Mouse (Mus musculus): Measurements from ENCODE around the gene Epb41l3.

Epb41l3 gene

DNA sequence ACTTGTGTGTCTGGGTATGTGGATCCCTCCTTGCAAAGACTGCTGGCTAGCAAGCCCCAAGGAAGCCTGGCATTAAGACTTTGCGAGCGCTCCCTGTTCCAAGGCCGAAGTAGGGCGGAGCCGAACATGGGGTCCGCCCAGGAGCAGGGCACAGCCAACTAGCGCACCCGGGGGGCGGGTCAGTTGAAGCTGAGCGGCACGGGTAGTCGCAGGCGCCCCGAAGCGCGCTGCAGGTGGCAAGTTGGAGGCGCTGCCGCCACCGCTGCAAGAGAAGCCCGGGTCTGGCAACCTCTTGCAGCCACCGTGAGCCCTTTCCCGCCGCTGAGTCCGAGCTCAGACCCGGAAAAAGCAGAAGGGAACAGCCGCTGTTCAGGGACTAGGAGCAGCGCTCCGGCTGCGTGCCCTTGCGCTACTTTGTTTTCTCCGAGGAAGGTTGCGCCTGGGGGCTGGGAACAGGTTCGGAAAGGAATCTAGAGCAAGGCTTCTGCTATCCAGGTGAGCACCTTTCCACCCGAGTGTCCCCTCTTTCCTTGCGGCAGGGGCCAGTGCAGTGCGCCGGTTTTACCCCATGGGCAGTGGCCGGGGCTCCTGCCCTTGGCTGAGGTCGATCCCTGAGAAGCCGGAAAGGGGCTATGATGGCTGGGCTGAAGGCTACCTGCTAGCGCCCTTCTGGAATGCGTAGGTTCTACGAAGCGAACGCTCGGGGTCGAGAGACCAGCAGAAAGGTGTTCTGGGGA, at the start of gene Epb41l3:
Epb41l3 (plus strand) TSS at position 183 of the 737 bp plus-strand sequence.
- in situ Hi-C loops (cut with MboI, MseI): no loop called here

DNA sequence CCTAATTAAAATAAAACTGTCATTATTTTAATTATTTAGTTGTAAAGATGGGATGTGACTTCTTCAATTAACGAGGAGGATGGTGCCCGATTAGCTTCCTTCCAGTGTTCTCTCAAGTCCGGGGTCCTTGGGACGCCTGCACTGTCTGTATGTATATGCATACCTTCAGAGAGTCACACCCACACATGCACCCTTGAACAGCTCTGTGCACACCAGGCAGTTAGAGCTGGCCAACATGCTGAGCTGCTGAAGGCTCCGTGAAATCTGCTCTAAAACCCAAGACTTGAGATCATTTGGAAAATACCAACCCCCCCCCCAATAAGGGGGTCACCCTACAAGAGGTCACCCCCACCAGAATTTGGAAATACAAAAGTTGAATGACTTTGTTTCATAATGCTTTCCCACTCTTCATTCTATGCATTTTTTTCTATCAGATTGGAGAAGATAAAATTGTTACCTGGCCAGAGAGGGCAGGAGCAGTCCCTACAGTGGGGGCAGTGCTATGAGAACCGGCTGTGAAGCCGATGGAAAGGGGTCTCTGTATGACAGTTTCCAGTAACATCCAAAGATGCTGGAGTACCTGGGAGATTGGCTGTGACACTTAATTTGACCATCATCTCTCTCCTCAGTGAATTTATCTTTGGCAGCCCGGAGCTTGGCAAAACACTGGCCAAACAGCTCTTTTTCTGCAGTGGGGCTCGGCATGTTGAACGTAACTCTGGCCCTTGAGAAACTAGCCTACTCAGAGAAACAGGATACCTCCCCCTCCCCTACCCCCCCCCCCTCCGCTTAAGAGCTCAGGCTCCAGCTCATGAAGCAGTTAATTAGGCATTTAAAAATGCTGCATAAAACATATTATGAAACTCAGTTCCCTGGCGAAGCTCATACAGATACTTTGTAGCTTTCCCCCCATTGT, 36.5 kb upstream of the Epb41l3 start:
- in situ Hi-C loops (cut with MboI, MseI): no loop called here

DNA sequence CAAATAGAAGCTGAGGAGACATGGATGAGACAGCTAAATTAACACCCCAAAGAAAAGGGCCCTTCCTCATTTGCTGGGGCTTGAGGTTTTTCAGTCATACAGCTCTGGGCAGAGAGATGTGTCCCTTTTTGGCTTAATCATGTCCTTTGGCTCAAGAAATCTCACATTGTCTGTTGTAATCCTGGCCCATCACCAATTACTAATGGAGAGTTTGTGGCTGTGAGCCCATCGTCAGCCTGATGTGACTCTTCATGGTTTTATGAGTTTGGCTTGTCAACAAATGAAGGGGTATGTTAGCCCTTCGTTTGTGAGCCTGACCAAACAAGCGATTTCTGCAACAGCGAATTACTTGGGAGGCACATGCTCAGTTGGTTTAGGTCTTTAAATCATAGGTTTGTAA, 34.0 kb upstream of the Epb41l3 start:
- in situ Hi-C loops (cut with MboI, MseI): no loop called here

DNA sequence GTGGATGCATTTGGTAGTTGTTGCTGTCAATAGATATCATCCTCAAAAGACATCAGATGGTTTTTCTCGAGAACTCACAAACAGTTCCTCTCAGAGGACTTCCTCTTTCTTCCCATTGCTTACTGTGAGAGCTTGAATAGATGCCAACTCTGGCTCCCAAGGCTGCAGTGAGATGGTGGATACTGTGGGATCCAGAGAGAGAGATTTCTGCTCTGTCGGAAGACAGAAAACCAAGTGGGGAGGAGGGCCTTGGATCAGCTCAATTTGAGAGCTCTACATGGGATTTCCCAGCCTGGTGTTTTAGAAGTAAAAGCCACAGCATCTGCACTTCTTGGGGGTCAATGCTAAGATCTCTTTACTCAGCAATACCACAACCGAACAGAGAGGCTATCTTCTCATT, 26.7 kb upstream of the Epb41l3 start:
- in situ Hi-C loops (cut with MboI, MseI): no loop called here

DNA sequence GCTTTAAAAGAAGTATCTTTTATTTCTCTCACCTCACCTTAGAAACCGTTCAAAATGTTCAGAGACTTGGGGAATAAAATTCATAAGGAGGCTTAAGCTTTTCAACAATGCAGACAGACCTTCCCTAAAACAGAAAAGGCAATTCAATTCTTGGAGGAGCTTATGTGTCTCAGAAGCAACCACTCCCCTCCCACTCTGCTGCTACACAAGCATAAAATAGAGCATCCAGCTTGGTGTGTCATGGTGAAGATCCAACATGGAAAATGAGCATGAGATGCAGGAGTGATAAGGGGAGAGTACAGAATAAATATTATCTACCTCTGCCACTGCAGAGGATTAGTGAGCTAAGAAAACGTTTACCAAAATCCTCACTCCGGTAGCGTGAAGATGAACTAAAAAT, 21.5 kb upstream of the Epb41l3 start:
- in situ Hi-C loops (cut with MboI, MseI): no loop called here

DNA sequence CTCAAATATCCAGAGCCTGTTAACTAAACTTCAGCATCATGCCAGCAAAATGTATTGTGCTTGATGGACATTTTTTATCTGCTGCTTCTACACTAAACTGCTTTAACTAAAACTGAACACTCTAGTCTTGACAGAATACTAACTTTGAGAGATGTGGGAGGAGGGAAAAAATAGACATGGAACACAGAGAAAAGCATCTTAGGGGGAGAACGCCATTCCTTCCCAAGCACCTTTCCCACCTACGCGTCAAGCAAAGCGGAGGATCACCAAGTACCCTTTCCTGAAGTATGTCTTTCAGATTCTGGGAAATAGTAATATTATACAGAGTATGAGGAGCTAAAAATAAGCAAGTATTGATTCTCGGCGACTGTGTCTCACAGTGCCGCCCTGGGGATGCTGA, 15.7 kb upstream of the Epb41l3 start:
- in situ Hi-C loops (cut with MboI, MseI): no loop called here

DNA sequence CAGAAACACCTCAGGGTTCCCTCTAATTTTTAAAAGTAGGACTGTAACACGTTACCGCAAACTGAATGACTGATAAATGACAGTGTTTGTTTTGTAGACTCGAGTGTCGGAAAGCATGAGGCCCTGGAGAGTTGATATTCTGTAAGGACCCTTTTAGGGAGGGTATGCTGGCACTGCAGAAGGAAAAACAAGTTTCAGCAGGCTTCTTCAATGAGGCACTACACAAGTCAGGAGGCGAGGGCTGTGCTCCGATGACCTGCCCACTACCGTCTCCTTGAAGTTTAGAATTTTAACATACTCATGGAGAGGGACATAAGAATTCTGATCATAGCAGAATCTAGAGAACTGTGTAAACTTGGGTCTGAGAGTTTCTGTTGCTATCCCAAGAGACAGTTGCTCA, 15.1 kb upstream of the Epb41l3 start:
- in situ Hi-C loops (cut with MboI, MseI): no loop called here

DNA sequence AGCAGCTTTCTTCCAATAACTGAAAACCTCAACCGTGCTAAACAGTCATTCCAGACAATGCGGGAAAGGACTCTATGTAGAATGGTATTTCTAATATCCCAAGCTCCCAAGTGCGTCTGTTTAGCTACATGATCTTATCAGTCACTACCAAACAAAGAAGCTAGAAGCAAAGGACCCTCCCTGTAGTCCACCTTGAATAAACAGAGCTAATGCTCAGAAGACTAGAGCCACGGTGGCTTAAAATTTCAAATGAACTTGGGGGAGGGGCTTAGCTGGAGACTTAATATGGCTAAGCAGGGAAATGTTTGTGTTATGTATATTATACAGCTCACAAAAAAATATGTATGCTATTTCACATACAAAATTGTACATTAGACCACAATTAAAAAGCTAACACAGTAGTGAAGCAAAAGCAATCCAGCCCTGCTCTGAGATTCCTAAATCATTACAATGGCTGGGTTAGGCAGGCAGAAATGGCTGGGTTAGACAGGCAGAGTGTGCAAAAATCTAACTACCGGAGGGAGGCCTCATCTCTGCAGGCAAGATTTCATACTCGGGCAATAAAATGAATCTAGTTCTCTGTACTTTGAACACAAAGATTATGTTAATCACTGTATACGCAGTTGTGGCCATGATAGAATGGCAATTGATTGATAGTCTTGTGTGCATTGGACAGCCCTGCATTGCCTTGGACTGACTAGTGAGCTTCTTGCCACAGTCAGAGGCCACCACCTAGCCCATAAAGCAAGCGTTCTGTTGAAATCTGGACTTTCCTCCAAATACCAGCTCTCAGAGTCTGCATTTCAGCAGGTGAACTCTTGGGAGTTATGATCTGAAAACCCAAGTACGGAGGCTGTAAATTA, 13.4 kb upstream of the Epb41l3 start:
- in situ Hi-C loops (cut with MboI, MseI): no loop called here

DNA sequence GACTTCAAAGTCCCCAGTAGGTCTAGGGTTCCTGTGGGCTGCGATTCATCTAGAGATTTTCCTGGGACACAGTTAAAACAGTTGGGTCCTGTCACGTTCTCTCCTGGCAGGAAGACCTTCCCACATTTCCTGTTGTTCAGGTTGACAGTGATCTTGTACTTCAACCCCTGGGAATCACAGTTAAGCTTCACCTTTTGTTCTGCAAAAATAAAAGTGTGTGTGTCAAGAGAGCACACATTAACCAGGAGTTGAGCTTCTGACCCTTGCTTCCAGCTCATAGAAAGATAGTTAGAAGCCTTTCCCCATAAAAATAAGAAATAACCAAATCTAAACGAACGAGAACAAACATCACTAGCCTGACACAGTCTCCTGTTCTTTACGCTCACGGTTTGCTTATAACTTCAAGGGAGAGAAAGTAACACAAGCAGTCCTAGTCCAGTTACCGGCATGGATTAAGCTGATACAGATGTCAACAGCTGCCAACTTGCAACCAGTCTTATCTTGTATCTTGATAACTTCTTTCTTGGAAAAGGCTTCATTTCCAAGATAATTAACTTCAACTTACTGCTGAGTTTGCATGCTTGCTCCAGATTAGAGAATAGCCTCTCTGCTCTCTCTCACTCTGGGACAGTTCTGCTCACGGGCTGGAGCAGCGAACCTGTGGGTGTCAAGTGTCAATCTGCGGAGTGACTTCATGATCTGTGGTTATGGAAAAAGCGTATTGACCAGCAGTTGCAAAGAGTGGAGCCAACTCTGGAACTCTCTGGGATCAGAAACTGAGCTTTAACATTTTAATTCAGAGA, 7.3 kb upstream of the Epb41l3 start:
- in situ Hi-C loops (cut with MboI, MseI): no loop called here

DNA sequence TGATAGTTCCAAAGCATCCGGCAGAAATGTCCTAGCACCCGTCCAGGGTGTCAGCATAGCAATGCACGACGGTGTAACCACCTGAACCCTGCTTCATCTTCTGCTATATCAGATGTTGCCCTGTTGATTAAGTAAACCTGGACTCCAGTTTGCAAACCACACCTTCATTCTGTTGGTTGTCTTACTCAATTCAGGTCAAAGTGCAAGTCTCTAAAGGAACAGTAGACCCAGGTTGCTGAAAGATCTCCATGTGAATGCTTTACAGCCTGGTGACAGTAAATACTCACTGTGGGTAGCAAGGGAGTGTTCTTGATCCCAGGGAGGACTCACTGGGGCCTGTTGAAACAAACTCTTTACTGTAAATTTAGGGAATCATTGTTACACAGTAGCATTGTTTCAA, 1.4 kb upstream of the Epb41l3 start:
- in situ Hi-C loops (cut with MboI, MseI): no loop called here

DNA sequence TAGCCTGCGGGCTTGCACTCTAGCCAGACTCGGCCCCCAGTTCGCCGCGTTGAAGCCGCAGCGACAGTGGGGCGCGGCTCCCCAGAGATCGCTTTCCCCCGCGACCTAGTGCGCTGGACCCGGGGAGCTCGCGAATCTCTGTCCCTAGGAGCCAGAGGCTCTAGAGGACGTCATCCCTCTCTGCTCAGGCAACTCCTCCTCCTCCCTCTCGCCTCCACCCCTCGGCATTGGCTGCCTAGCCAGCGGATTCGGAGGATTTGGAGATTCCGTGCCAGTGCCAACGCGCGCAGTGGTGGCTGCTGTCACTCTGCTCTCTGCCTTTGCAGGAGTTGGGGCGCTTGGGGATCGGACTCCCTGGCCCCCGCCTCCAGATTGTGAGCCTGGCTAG, 749 bp downstream of the Epb41l3 start:
- in situ Hi-C loops (cut with MboI, MseI): no loop called here

DNA sequence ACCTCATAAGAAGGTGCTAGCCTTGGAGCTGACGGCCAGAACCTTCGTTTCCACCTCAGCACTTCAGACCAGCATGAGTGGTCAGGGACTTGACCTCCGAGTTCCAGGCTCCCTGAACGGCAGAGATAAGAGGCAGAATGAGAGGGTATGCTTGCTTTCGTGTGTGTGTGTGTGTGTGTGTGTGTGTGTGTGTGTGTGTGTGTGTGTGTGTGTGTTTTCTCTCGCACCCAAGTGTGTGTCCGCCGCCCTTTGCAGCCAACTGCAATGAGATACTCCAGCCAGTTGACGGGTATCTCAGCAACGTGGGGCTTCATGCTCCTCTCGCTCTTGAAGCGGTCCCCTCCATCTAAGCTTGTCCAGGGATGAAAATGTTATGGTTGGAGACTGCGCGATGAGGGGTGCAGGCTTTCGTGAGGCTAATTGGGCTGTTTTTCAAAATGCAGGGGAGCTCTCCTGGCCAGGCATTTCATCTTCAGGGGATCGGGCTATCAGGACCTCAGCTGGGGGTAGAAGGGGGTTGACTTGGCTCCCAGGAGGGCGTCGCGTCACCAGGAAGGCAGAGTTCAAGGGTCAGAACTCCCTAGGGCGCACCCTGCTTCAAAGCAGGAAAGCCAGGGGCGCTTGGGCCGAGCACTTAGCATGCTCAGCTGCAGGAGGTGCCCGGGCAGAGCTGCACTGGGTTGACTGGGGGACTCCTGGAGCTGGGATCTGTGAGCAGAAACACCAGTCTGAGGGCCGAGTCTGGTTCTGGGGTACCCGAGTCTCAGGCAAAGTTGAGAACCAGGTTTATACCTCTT, 1.5 kb downstream of the Epb41l3 start:
- in situ Hi-C loops (cut with MboI, MseI): no loop called here

DNA sequence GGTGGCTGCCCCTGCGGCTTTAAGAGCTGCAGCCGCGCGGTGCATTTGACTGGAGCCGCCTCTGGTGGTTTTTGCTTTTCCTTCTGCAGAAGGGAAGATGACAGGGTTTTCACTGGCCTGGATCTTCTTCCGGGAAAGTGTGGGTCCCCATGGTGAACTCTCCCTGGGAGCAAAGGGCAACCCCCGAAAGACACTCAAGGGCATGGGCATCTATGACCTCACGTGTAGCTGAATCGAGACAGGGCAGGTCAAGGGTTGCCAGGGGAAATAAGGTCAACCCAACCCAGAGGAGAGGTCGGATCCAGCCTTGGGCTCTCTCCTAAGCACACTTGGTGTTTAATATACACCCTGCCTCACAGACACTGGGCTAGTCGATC, 2.0 kb downstream of the Epb41l3 start:
- in situ Hi-C loops (cut with MboI, MseI): no loop called here

DNA sequence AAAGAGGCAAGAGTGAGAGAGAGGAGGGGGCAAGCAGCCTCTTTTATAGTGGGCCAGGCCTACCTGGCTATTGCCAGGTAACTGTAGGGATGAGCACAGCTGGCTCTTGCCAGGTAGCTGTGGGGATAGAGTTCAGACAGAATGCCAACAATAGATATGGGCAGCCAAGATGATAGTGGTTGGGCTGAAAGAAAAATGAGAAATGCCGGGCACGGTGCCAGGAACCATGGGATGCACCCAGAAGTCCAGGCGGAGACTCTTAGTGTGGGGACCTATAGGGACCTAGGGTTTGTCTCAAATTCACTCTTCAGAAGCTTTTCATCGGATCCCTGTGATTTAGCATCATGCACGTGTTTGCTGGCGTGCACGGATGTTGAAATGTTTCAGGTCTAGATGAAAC, 6.8 kb downstream of the Epb41l3 start:
- in situ Hi-C loops (cut with MboI, MseI): no loop called here

DNA sequence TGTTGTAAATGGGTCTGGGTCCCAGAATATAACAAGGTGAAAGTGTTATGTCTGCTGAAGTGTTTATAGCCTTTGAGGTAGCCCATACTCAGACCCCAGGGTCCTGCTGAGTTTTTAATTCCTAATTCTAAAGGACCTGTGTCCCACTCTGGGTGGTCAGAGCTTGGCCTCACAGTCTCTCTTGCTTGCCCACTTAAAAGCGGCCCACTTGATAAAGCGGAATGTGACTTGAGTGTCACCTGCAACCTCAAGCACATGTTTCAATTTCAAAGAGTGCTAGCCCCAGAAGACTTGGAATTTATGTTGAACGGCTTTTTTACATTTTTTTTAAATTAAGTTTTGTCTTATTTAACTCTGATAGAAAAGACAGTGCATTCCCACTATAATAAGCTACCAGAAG, 16.1 kb downstream of the Epb41l3 start:
- in situ Hi-C loops (cut with MboI, MseI): no loop called here

DNA sequence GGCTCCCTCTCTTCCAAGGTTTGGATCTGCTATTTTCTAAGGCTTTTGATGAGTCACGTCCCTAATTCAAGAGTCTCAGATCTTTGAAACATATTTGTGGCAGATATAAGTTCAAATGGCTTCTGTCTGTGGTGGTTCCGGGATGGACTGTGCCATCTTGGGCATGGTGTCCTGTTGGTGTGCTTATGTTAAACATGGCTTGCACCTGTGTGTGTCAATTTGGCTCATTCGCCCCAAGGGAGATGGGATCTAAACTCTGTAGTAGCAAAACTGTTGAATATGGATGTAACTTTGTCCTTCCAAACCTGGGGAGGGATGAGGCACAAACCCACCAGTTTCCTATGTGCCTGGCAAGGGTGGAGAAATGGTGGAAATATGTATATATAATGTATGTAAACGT, 21.6 kb downstream of the Epb41l3 start:
- in situ Hi-C loops (cut with MboI, MseI): no loop called here

DNA sequence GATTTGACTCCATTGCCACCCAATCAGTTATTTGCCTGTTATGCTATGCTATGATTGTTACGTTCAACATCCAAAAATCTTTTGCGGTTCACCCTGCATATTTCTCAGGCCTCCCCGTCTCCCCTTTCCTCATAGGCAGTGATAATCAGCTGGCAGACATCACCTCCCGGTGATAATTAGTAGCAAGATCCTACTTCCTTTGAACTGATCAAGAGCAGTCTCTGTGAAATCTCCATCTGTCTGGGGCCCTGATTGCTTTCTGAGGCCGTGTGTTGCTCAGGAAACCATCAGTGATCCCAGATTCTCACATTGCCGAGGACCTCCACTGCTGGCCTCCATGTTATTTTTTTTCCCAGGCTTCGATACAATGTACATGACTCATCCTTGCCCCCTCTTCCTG, 22.5 kb downstream of the Epb41l3 start:
- in situ Hi-C loops (cut with MboI, MseI): no loop called here

DNA sequence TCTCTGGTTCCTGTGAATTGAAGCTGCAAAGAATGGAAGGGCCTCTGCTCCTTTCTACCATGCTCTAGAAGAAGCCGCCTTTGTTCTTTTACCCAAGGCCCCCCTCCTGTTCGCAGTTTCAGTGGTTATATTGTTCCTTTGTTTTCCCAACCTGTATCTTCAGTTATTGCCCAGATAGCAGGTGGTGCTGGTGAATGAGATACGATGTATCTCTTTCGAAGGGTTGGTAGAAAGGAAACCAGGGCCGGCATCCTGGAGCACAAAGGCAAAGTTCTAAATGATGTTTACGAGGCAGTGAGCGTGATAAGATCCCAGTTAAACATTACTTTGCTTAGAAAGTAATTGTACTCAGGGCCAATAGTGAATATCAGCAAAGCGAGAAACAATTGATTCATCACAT, 27.8 kb downstream of the Epb41l3 start:
- in situ Hi-C loops (cut with MboI, MseI): no loop called here

DNA sequence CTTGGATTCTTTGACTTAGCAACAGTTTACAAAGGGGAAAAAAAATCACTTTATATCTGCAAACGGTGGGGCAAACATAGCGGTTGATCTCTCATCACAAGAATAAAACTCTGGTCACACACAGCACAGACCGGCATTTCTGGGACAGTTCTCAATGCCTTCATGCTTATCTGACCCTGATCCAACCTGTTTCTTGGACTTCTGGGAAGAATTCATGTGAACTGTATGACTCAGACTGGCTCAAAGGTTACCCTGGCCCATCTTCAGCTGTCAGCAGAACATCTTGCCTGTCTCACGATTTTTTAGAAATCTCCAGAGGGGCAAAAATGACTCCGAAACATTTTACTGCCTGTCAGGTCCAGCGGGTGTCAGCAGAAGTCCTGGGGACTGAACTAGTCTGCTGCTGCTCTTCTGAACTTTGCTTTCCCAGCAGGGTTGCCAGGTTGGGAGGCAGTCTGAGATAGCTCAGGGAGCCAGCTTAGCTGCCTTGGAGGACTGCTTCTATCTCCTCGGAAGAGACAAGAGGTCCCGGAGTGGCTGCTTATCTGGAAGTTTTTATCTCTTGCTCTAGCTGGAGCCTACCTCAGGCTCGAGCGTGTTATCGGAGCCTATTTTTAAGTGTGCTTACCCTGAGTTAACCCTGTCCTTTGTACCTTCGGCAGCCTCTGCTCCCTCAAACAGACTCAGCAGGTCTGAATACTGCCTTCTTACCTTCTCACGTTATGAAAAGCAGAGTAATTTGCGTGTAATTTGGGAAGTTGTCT, 29.7 kb downstream of the Epb41l3 start:
- in situ Hi-C loops (cut with MboI, MseI): no loop called here

Data from T-helper 2 cell (primary cell).